Mouse (Mus musculus) heart, embryonic 15.5 days (tissue): ENCODE results near the gene Lrch3. TPM values are rescaled to one million over a fixed set of nuclear protein-coding genes. Genes with fewer than 3 reads are reported as not detected.
"Not testable (repeated sequence)": the region's sequence is repeated elsewhere in the genome, so short reads cannot be mapped to it uniquely, and the experiment has no call there.

Experiments
- ATAC-seq: fragments of 200-750 bp; cut with Nextera tagmentation; replicated peaks from 2 replicates; pipeline ENCODE4 v1.8.0; 2017; ENCODE audit warnings: low read depth, moderate TSS enrichment; ENCODE audit not compliant: insufficient number of reproducible peaks, insufficient read depth, low FRiP score
- H3K27ac ChIP-seq: fragments of 300-500 bp; sonication (generic); 2 replicates; pipeline ENCODE4 v1.5.1; 2015; ENCODE audit warnings: mild to moderate bottlenecking, inconsistent platforms
- H3K27me3 ChIP-seq: fragments of 300-500 bp; sonication (generic); 2 replicates; pipeline ENCODE4 v1.6.1; 2015; ENCODE audit warnings: inconsistent platforms
- H3K36me3 ChIP-seq: fragments of 300-500 bp; sonication (generic); 2 replicates; pipeline ENCODE4 v1.6.1; 2015; ENCODE audit warnings: mild to moderate bottlenecking, inconsistent platforms
- H3K4me1 ChIP-seq: fragments of 300-500 bp; sonication (generic); replicated peaks from 2 replicates; pipeline ENCODE4 v1.6.1; 2015; ENCODE audit warnings: inconsistent platforms
- H3K4me2 ChIP-seq: fragments of 300-500 bp; sonication (generic); 2 replicates; pipeline ENCODE4 v1.6.1; 2015; ENCODE audit warnings: inconsistent platforms, mild to moderate bottlenecking, moderate library complexity
- H3K4me3 ChIP-seq: fragments of 300-500 bp; sonication (generic); 2 replicates; pipeline ENCODE4 v1.5.1; 2015; ENCODE audit warnings: mild to moderate bottlenecking, inconsistent platforms
- H3K9ac ChIP-seq: fragments of 300-500 bp; sonication (generic); 2 replicates; pipeline ENCODE4 v1.6.1; 2015; ENCODE audit warnings: mild to moderate bottlenecking, inconsistent platforms
- H3K9me3 ChIP-seq: fragments of 300-500 bp; sonication (generic); replicated peaks from 2 replicates; pipeline ENCODE4 v1.6.1; 2016; ENCODE audit warnings: inconsistent platforms
- WGBS: fragments of 180-500 bp; shearing (Covaris S2); methylation state at CpG from one replicate; pipeline ENCODE4 v1.1.7; 2015; ENCODE audit warnings: mixed read lengths; 5-methylcytosine and 5-hydroxymethylcytosine counted together
- polyA plus RNA-seq: library from polyadenylated mRNA; unstranded; fragments of >200 nt; fragmentation: Nextera tagmentation; extraction: Ambion mirVana; gene quantifications from 2 replicates; pipeline ENCODE4 v1.2.1, GENCODE M21; 2015

The Lrch3 gene
- polyA plus RNA-seq, 1 experiment from 2014 or later: 15.0 TPM

GRCm38 (mm10) chr16:33021381-33021780 is 107.5 kb downstream of the Lrch3 start:
- H3K27me3 ChIP-seq: no peaks in the 10 kb centered on the region
- no peak for ATAC-seq
- H3K4me3 ChIP-seq: no peak overlapping the region
- WGBS: 62% methylated on average over 3 of the region's 3 CpGs
- no peaks in the 10 kb centered on the region for H3K9me3 ChIP-seq
- H3K4me1 ChIP-seq: peaks cover 4% of the 10 kb centered on the region
- no peak overlapping the region for H3K4me2 ChIP-seq
- H3K27ac ChIP-seq: no peak overlapping the region
- H3K36me3 ChIP-seq: no peaks in the 10 kb centered on the region
- H3K9ac ChIP-seq: no peak overlapping the region

DNA sequence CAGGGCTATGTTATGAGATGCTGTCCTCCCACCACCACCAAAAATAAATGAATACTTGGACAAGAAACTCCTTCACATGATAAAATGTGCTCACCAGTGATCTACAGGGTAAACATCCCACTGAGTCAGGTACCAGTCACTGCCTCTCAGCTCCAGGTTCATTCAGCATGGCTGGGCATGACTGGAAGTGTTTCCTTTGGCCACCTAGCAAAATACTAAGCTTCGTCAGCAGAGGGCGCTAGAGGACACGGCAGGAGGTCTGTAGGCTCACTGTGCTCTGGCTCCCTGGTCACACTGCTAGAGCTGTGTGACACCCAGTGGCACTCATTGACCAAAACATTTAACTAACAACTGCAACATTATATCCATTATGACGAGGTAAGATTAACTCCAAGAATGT is 109.8 kb downstream of the Lrch3 start:
- Histone ChIP-seq H3K27ac (no peak overlapping the region), H3K4me3 (no peak overlapping the region), H3K9ac (no peak overlapping the region), H3K36me3 (no peaks in the 10 kb centered on the region), H3K4me2 (no peak overlapping the region), H3K9me3 (no peaks in the 10 kb centered on the region), H3K27me3 (no peaks in the 10 kb centered on the region), H3K4me1 (peaks cover 4% of the 10 kb centered on the region)
- no peak; the same call in 1 of the 2 replicates for ATAC-seq
- WGBS: 4% methylated on average over 4 of the region's 4 CpGs

- Histone ChIP-seq H3K4me2 (no peak overlapping the region), H3K27me3 (no peaks in the 10 kb centered on the region), H3K9me3 (no peaks in the 10 kb centered on the region), H3K36me3 (no peaks in the 10 kb centered on the region), H3K4me1 (peaks cover 4% of the 10 kb centered on the region), H3K9ac (no peak overlapping the region), H3K4me3 (no peak overlapping the region), H3K27ac (no peak overlapping the region)
- WGBS: 54% methylated on average over 8 of the region's 8 CpGs
- ATAC-seq: no peak
Measured at GRCm38 (mm10) chr16:33024456-33025104, 110.7 kb downstream of the Lrch3 start.

DNA sequence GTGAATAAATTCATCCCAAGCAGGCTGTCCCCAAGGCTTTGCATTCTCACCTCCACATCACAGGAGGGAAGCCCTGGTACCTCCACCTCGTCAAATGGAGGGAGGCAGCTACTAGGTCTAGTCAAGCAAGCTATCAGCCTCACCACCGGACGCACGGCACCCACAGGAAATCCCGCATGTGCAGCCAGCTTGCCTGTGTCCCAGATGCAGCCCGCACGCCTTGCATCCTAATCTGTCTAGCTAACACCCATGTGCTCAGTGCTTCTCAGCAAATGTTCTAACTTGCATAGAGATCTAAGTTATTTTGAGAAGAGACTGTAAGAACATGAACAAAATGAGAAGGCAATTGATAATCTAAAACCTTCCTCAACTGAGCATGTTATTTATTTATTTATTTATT is 112.5 kb downstream of the Lrch3 start:
- no peak for ATAC-seq
- Histone ChIP-seq H3K4me2 (no peak overlapping the region), H3K9me3 (no peaks in the 10 kb centered on the region), H3K9ac (no peak overlapping the region), H3K36me3 (no peaks in the 10 kb centered on the region), H3K4me3 (no peak overlapping the region), H3K27ac (no peak overlapping the region), H3K27me3 (no peaks in the 10 kb centered on the region), H3K4me1 (peaks cover 4% of the 10 kb centered on the region)
- WGBS: 82% methylated on average over 7 of the region's 7 CpGs

GRCm38 (mm10) chr16:33036006-33036405 is 122.1 kb downstream of the Lrch3 start:
- Histone ChIP-seq H3K27me3 (no peaks in the 10 kb centered on the region), H3K9ac (no peak overlapping the region), H3K4me2 (no peak overlapping the region), H3K36me3 (no peaks in the 10 kb centered on the region), H3K4me3 (no peak overlapping the region), H3K27ac (no peak overlapping the region), H3K9me3 (no peaks in the 10 kb centered on the region), H3K4me1 (no peaks in the 10 kb centered on the region)
- 71% methylated on average over 4 of the region's 4 CpGs for WGBS
- no peak for ATAC-seq

DNA sequence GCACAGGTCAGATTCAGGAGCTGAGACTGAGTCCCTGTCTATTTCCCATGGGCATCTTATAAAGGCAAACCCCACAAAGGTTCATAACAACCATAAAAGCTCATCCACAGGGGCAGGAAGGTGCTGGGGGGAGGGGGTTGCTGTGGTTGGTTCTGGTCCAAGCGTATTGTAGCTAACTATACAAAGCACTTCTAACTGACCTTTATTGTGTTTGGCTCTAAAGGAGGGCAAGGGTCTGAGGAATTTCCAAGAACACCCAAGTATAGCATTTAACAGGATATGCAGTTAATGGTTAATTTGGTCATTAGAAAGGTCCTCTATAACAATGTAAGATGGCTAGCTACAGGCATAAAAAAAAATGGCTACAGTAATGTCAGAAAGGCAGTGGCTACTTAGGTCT is 128.8 kb downstream of the Lrch3 start:
- WGBS: 64% methylated on average over 1 of the region's 1 CpGs
- Histone ChIP-seq H3K9ac (no peak overlapping the region), H3K27ac (no peak overlapping the region), H3K4me1 (no peaks in the 10 kb centered on the region), H3K27me3 (no peaks in the 10 kb centered on the region), H3K36me3 (no peaks in the 10 kb centered on the region), H3K4me3 (no peak overlapping the region), H3K9me3 (no peaks in the 10 kb centered on the region), H3K4me2 (no peak overlapping the region)
- no peak for ATAC-seq

- ATAC-seq: no peak; the same call in 1 of the 2 replicates
- no peaks in the 10 kb centered on the region for H3K9me3 ChIP-seq
- H3K4me3 ChIP-seq: no peak overlapping the region
- WGBS: 56% methylated on average over 2 of the region's 2 CpGs
- H3K4me1 ChIP-seq: no peaks in the 10 kb centered on the region
- no peaks in the 10 kb centered on the region for H3K36me3 ChIP-seq
- no peak overlapping the region for H3K9ac ChIP-seq
- no peak overlapping the region for H3K4me2 ChIP-seq
- H3K27me3 ChIP-seq: no peaks in the 10 kb centered on the region
- H3K27ac ChIP-seq: no peak overlapping the region
Measured at GRCm38 (mm10) chr16:33043268-33043667, 129.4 kb downstream of the Lrch3 start.

DNA sequence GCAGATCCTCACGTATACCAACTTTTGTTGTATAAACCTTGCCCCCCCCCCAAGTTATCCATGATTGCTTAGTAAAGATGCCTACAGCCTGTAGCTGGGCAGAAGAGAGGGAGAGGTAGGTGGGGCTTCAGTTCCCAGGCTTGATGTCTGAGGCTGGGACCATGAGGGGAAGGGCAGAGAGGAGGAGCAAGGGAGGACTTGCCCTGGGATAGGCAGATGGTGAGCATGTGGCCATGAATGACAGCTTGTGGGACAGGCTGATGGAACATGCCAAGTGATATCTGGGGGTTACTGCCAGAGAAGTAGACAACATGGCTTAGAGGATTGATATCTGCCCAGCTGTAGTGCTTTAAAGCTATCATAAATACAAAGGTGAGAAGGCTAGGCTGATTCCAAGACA is 134.1 kb downstream of the Lrch3 start:
- Histone ChIP-seq H3K27me3 (no peaks in the 10 kb centered on the region), H3K9ac (no peak overlapping the region), H3K36me3 (no peaks in the 10 kb centered on the region), H3K4me1 (no peaks in the 10 kb centered on the region), H3K27ac (no peak overlapping the region), H3K4me2 (no peak overlapping the region), H3K9me3 (no peaks in the 10 kb centered on the region), H3K4me3 (no peak overlapping the region)
- WGBS: 87% methylated on average over 1 of the region's 1 CpGs
- ATAC-seq: no peak

DNA sequence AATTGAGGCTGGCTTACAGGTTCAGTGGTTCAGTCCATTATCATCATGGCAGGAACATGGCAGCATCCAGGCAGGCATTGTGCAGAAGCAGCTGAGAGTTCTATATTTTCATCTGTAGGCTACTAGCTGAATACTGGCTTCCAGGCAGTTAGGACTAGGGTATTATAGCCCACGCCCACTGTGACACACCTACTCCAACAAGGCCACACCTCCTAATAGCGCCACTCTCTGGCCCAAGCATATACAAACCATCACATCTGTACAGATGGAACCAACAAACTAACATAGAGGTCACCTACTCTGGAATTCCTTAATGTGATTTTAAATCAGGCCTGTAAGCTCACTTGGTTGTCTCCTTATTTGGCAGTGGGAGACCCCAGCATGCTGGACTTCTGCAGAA is 134.8 kb downstream of the Lrch3 start:
- Histone ChIP-seq H3K9ac (no peak overlapping the region), H3K27me3 (no peaks in the 10 kb centered on the region), H3K36me3 (no peaks in the 10 kb centered on the region), H3K4me2 (no peak overlapping the region), H3K4me1 (no peaks in the 10 kb centered on the region), H3K4me3 (no peak overlapping the region), H3K9me3 (no peaks in the 10 kb centered on the region), H3K27ac (no peak overlapping the region)
- ATAC-seq: no peak
- 71% methylated on average over 2 of the region's 2 CpGs for WGBS

DNA sequence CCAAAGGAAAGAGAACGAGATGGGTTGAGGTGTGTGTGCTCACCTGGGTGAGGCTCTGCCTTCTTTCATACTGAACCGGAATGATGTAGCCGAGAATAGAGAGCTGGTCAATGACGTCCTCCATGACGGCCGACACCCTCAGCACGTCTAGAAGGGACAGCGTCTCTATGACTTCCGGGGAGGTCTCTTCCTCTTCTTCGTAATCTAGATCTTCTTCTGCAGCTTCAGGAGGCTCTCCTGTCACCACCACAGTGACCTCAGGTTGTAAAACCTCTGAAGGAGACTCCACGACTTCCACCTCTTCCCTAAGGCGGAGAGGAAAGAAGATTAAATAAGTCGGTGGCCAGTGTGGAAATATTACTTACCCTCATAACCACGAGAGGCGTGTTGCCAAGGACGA is 135.9 kb downstream of the Lrch3 start:
- no peak for ATAC-seq

DNA sequence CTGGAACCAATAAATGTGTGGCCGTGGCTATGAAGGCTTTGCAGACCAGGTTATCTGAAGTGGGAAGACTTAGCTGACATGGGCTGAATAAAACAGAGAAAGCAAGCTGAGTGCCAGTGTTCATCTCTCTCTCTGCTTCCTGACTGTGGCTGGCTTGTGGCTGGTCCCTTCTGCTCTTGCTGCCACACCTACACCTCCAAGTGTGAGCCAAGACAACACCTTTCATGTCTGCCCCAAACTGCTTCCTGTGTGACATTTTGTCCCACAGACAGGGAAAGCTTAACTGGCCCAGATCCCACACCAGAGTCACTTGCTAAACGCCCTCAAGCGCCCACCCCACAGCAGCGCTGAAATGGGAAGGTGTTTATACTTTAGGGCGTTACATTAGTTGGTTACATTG is 139.2 kb downstream of the Lrch3 start:
- Histone ChIP-seq H3K4me2 (no peak overlapping the region), H3K36me3 (peaks cover 3% of the 10 kb centered on the region; the same call in 1 of the 2 replicates), H3K9ac (no peak overlapping the region), H3K4me1 (peaks cover 10% of the 10 kb centered on the region), H3K27me3 (no peaks in the 10 kb centered on the region), H3K27ac (no peak overlapping the region), H3K9me3 (no peaks in the 10 kb centered on the region), H3K4me3 (no peak overlapping the region)
- 59% methylated on average over 5 of the region's 5 CpGs for WGBS
- ATAC-seq: no peak

More for the DNA sequence above, 135.9 kb downstream of the Lrch3 start:
- H3K27ac ChIP-seq: no peak overlapping the region
- no peak overlapping the region for H3K9ac ChIP-seq
- 88% methylated on average over 16 of the region's 16 CpGs for WGBS
- H3K36me3 ChIP-seq: no peaks in the 10 kb centered on the region
- no peaks in the 10 kb centered on the region for H3K9me3 ChIP-seq
- no peaks in the 10 kb centered on the region for H3K4me1 ChIP-seq
- H3K4me2 ChIP-seq: no peak overlapping the region
- H3K4me3 ChIP-seq: no peak overlapping the region
- H3K27me3 ChIP-seq: no peaks in the 10 kb centered on the region

GRCm38 (mm10) chr16:33054927-33055326 is 141.0 kb downstream of the Lrch3 start:
- H3K4me1 ChIP-seq: peaks cover 20% of the 10 kb centered on the region
- peaks cover 21% of the 10 kb centered on the region for H3K36me3 ChIP-seq
- not testable (repeated sequence) for H3K27me3 ChIP-seq, H3K9me3 ChIP-seq, H3K4me2 ChIP-seq, H3K9ac ChIP-seq, H3K4me3 ChIP-seq, ATAC-seq, H3K27ac ChIP-seq
- 72% methylated on average over 2 of the region's 2 CpGs for WGBS
